Mouse (Mus musculus) layer of hippocampus, postnatal 36 days (tissue): Measurements from ENCODE around the gene Zscan4c. TPM values are rescaled to one million over a fixed set of nuclear protein-coding genes. Genes with fewer than 3 reads are reported as not detected.
"Not testable (repeated sequence)": the region's sequence is repeated elsewhere in the genome, so short reads cannot be mapped to it uniquely, and the experiment has no call there.

Experiments
- DNase-seq, 2 experiments: peaks; one replicate each; pipeline ENCODE4 v3.0.0; 2022
- microRNA-seq, 2 experiments: library from miRNA; unstranded; fragments of <30 nt; microRNA quantifications; one replicate each; pipeline ENCODE4 v1.2.0; 2021
- total RNA-seq, 2 experiments: library from RNA; stranded (reverse); gene quantifications; 2 replicates each; pipeline ENCODE4 v1.2.3; 2021

Zscan4c gene
- not detected for total RNA-seq

GRCm38 (mm10) chr7:11005445-11005844 lies at the start of gene Zscan4c:
Gene Zscan4c, plus strand, starts transcription at chr7:11005745.
- DNase-seq = not testable (repeated sequence)

Small RNA genes within 50 kb of the gene (microRNA-seq; reads per million reads assigned to microRNA genes)
- gene Mir297-1 = 0 reads per million in 2 experiments

Other genes with a start within 250 kb of the Zscan4c start
- gene Zscan4b, start 100.7 kb upstream of the Zscan4c start, total RNA-seq = not detected
- gene Zscan4-ps1, start 63.9 kb downstream of the Zscan4c start, total RNA-seq = not detected
- not detected for gene Zscan4d, start 160.4 kb downstream of the Zscan4c start, total RNA-seq